ENCODE assay signal across 17 mouse cellular contexts in the genomic region with DNA sequence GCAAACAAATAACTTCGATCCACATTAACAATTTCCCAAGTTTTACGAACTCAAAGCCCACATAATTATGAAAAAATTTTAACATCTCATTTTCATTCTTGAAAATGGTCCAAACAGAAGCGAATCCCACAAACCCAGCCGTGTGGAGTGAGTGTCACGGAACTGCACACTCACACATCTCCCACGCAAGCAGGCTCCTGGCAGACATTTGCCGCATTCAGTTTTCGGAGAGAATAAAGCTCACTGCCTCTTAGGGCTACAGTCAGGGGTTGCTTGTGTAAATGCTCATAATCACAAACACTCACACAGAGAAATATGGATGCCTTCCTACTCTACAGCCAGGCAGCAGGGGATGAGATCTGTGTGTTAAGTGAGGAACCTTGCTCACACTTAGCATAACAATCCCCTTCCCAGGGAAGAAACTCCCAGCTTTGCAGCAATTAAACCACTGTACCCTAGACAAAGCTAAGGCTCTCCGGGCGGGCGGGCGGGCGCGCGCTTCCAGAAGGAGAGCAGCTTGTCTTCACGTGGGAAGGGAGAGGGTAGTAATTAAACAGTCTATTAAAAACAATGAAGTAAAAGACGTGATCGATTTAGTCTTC. TPM values are rescaled to one million over a fixed set of nuclear protein-coding genes. Genes with fewer than 3 reads are reported as not detected.
DNase-seq lines count a peak whose midpoint lies in the region; ATAC-seq and TF ChIP-seq lines count a peak whose summit lies in the region.
"Had no signal": no experiment of that assay in that cellular context is flagged by ENCODE, and none has a peak within 500 bp of the region (broad histone marks: within the 10 kb centered on the region; RNA-seq: fewer than 3 reads in every experiment).

No protein-coding gene starts in this region.

- H3K9me3 ChIP-seq in midbrain, embryonic 11.5 days (ENCODE audit: control insufficient read depth, low read length), result no peaks in the 10 kb centered on the region
- H3K9me3 ChIP-seq in midbrain, embryonic 16.5 days (replicated peaks; ENCODE audit: control insufficient read depth, low read length, poor library complexity, severe bottlenecking), result no peaks in the 10 kb centered on the region
- H3K9me3 ChIP-seq: embryonic facial prominence, embryonic 10.5 days; hindbrain, embryonic 15.5 days had no signal

- WGBS in midbrain, embryonic 11.5 days, result 69% methylated on average over 18 of the region's 18 CpGs
- WGBS in midbrain, embryonic 16.5 days, result 44% methylated on average over 18 of the region's 18 CpGs

- DNase-seq in frontal cortex, adult 2 months (ENCODE audit: extremely low spot score in 1 of 2, low spot score in 1 of 2), result peak; percentile 32 to 80
- no peak for DNase-seq in frontal cortex, postnatal 14 days (ENCODE audit: low spot score in 2 of 2)
- DNase-seq in midbrain, embryonic 11.5 days (ENCODE audit: low spot score, missing footprints), result peak; percentile 85
- peak; percentile 80 for DNase-seq in brain, adult 2 months (ENCODE audit: low read depth, low spot score)
- peak; percentile 32 to 42 for DNase-seq in left cerebral cortex, adult 2 months (ENCODE audit: extremely low spot score in 1 of 2, low spot score in 2 of 2)
- no peak for DNase-seq in cerebellum, adult 11 months
- DNase-seq: adrenal gland, postnatal 10 days; cerebellum, postnatal 14 days; kidney, adult 2 months; liver; lung, adult 2 months had no signal

- no peak overlapping the region for H3K9ac ChIP-seq in midbrain, embryonic 11.5 days (ENCODE audit: low read length)
- H3K9ac ChIP-seq in midbrain, embryonic 16.5 days (ENCODE audit: low read depth, low read length), result no peak overlapping the region
- H3K9ac ChIP-seq: hindbrain, embryonic 15.5 days had no signal

- ATAC-seq in midbrain, embryonic 11.5 days (ENCODE audit: low FRiP score), result no peak
- no peak for ATAC-seq in midbrain, embryonic 16.5 days
- no peak for ATAC-seq in granulocyte monocyte progenitor cell, adult 5-6 weeks (replicated peaks; ENCODE audit: poor library complexity, severe bottlenecking)

- no peak for TF ChIP-seq CTCF in left cerebral cortex, adult 2 months (IDR thresholded peaks at IDR 0.05)

- H3K36me3 ChIP-seq in midbrain, embryonic 11.5 days (ENCODE audit: control insufficient read depth, insufficient read depth, low read length), result 0 out of 2 replicates have a peak, but pooled peaks cover 3% of the 10 kb centered on the region
- H3K36me3 ChIP-seq in midbrain, embryonic 16.5 days (ENCODE audit: control insufficient read depth, insufficient read depth, low read length), result peaks cover 7% of the 10 kb centered on the region; the same call in 1 of the 2 replicates

- no peak overlapping the region for H3K4me3 ChIP-seq in midbrain, embryonic 11.5 days (ENCODE audit: low read depth, low read length)
- H3K4me3 ChIP-seq in midbrain, embryonic 16.5 days (ENCODE audit: low read depth, low read length), result no peak overlapping the region
- H3K4me3 ChIP-seq in left cerebral cortex, adult 2 months, result no peak overlapping the region
- H3K4me3 ChIP-seq: embryonic facial prominence, embryonic 10.5 days; hindbrain, embryonic 15.5 days had no signal

- no peak overlapping the region for H3K4me2 ChIP-seq in midbrain, embryonic 11.5 days
- H3K4me2 ChIP-seq in midbrain, embryonic 16.5 days (ENCODE audit: low read length), result no peak overlapping the region
- H3K4me2 ChIP-seq: hindbrain, embryonic 15.5 days had no signal

- H3K27ac ChIP-seq in midbrain, embryonic 11.5 days (ENCODE audit: low read depth, low read length), result no peak overlapping the region
- no peak overlapping the region for H3K27ac ChIP-seq in midbrain, embryonic 16.5 days (ENCODE audit: low read length)
- H3K27ac ChIP-seq in left cerebral cortex, adult 2 months, result no peak overlapping the region
- H3K27ac ChIP-seq: embryonic facial prominence, embryonic 10.5 days; hindbrain, embryonic 15.5 days; stomach, postnatal 0 days had no signal

- intact Hi-C loops in left cerebral cortex, adult 2 months (cut with DNase I), result loop anchor here (5.0 kb wide), 1 partner anchor 34 kb away; no protein-coding TSS in a partner anchor

- H3K4me1 ChIP-seq in midbrain, embryonic 11.5 days (ENCODE audit: control insufficient read depth, insufficient read depth, low read length), result peaks cover 4% of the 10 kb centered on the region
- H3K4me1 ChIP-seq in midbrain, embryonic 16.5 days (ENCODE audit: control insufficient read depth, insufficient read depth, low read length), result peaks cover 14% of the 10 kb centered on the region

- no peaks in the 10 kb centered on the region for H3K27me3 ChIP-seq in midbrain, embryonic 11.5 days (ENCODE audit: control insufficient read depth, insufficient read depth, low read length)
- no peaks in the 10 kb centered on the region for H3K27me3 ChIP-seq in midbrain, embryonic 16.5 days (ENCODE audit: control insufficient read depth, insufficient read depth, low read depth, low read length)

RNA-seq across cellular contexts. Expression of gene Abcg5, which starts 30.9 kb away (rescaled TPM):
- 0.08 TPM in 1 of 2 replicates, not detected in the other for polyA plus RNA-seq in frontal cortex, adult 2 months (2012; rRNA removed)
- 1.9 and 2.4 TPM in 2 replicates for polyA plus RNA-seq in midbrain, embryonic 11.5 days (2014; fragmentation: Nextera tagmentation; extraction: Ambion mirVana)
- 1.5 and 2.7 TPM in 2 replicates for polyA plus RNA-seq in midbrain, embryonic 16.5 days (2015; fragmentation: Nextera tagmentation; extraction: Ambion mirVana)
- not detected for total RNA-seq in left cerebral cortex, adult 2 months (2021)
- not detected in 2 replicates for total RNA-seq in granulocyte monocyte progenitor cell, adult 5-6 weeks (2014; fragmentation: Nextera tagmentation)
- not detected in 2 replicates for total RNA-seq in granulocyte monocyte progenitor cell, adult 5-6 weeks (2017)
- total RNA-seq: layer of hippocampus, adult 8-10 months had no signal

RNA-seq across cellular contexts. Expression of gene Abcg8, which starts 37.6 kb away (rescaled TPM):
- polyA plus RNA-seq in frontal cortex, adult 2 months (2012; rRNA removed), result not detected in 2 replicates
- 0.21 TPM in 1 of 2 replicates, not detected in the other for polyA plus RNA-seq in midbrain, embryonic 11.5 days (2014; fragmentation: Nextera tagmentation; extraction: Ambion mirVana)
- 0.08 TPM in 1 of 2 replicates, not detected in the other for polyA plus RNA-seq in midbrain, embryonic 16.5 days (2015; fragmentation: Nextera tagmentation; extraction: Ambion mirVana)
- total RNA-seq in left cerebral cortex, adult 2 months (2021), result not detected
- not detected in 2 replicates for total RNA-seq in granulocyte monocyte progenitor cell, adult 5-6 weeks (2014; fragmentation: Nextera tagmentation)
- total RNA-seq in granulocyte monocyte progenitor cell, adult 5-6 weeks (2017), result not detected in 2 replicates
- total RNA-seq: layer of hippocampus, adult 8-10 months had no signal

Comparison
In these comparisons a context has a peak if more than half of its experiments do, and no peak if none do; other contexts are left out.
1. DNase-seq: peak in frontal cortex, adult 2 months (2 of 2), midbrain, embryonic 11.5 days (single experiment), brain, adult 2 months (single experiment) and left cerebral cortex, adult 2 months (2 of 2); none in frontal cortex, postnatal 14 days (0 of 2) and cerebellum, adult 11 months (single experiment).